Comparison of ENCODE assay signal across 10 mouse cellular contexts in the genomic region with DNA sequence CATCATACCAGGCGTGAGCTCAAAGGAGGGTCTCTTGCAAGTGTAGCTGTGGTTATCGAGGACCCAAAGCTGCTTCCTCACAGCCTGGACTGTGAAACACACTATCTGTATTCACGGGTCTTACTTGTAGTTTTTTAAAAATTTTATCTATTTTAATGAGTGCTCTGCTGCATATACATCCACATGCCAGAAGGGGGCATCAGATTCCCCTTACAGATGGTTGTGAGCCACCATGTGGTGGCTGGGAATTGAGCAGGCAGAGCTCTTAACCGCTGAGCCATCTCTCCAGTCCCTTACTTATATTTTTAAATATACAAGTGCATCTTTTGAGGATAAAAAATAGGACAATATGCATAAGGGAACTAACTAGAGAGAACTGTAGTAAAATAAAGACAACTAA. TPM values are rescaled to one million over a fixed set of nuclear protein-coding genes. Genes with fewer than 3 reads are reported as not detected.
DNase-seq lines count a peak whose midpoint lies in the region; ATAC-seq and TF ChIP-seq lines count a peak whose summit lies in the region.
"Had no signal": no experiment of that assay in that cellular context is flagged by ENCODE, and none has a peak within 500 bp of the region (broad histone marks: within the 10 kb centered on the region; RNA-seq: fewer than 3 reads in every experiment).

No protein-coding gene starts in this region.

- peak; percentile 61; the same call in 1 of the 2 replicates for ATAC-seq in megakaryocyte-erythroid progenitor cell, adult 5-6 weeks (replicated peaks; ENCODE audit: low FRiP score, low TSS enrichment, poor library complexity, severe bottlenecking)
- no peak for ATAC-seq in frontal cortex, adult (ENCODE audit: low TSS enrichment)

- H3K4me3 ChIP-seq in left cerebral cortex, adult 2 months = no peak overlapping the region
- H3K4me3 ChIP-seq: heart, embryonic 15.5 days; neural tube, embryonic 13.5 days had no signal

- TF ChIP-seq CTCF in left cerebral cortex, adult 2 months (IDR thresholded peaks at IDR 0.05) = peak; percentile 85

- no peak overlapping the region for H3K27ac ChIP-seq in left cerebral cortex, adult 2 months
- H3K27ac ChIP-seq: neural tube, embryonic 13.5 days had no signal

- DNase-seq in adrenal gland, postnatal 10 days = peak; percentile 50
- DNase-seq in adrenal gland, adult 8-10 months = no peak
- DNase-seq in left cerebral cortex, adult 2 months (ENCODE audit: extremely low spot score in 1 of 2, low spot score in 2 of 2) = no peak
- DNase-seq in left cerebral cortex, adult 9 months (ENCODE audit: low spot score in 2 of 2) = no peak
- peak; percentile 87 for DNase-seq in ZHBTc4 (ENCODE audit: low read depth, low spot score)
- peak; percentile 53 for DNase-seq in forelimb bud, embryonic 11.5 days (ENCODE audit: low read depth, low spot score)

- intact Hi-C loops in left cerebral cortex, adult 2 months (cut with DNase I) = loop anchor here (5.0 kb wide), 2 partner anchors 35 to 110 kb away; no protein-coding TSS in a partner anchor

RNA-seq across cellular contexts. Expression of a gene that starts 20.1 kb away (rescaled TPM):
- total RNA-seq in adrenal gland, postnatal 10 days (2021) = 10 to 100 TPM; 55.0 to 76.8 TPM
- 10 to 100 TPM; 57.3 to 84.7 (median 68.7) TPM for total RNA-seq in adrenal gland, adult 8-10 months (2022)
- 10 to 100 TPM; 53.5 to 58.6 TPM for total RNA-seq in left cerebral cortex, adult 2 months (2021)
- 123 TPM in 2 replicates for total RNA-seq in megakaryocyte-erythroid progenitor cell, adult 5-6 weeks (2014; fragmentation: Nextera tagmentation)
- total RNA-seq in megakaryocyte-erythroid progenitor cell, adult 5-6 weeks (2017) = 79.5 and 95.0 TPM in 2 replicates

RNA-seq across cellular contexts. Expression of a gene that starts 36.0 kb away (rescaled TPM):
- 10 to 100 TPM; 76.1 to 76.7 TPM for total RNA-seq in adrenal gland, postnatal 10 days (2021)
- 10 to 100 TPM; 42.6 to 51.5 (median 45.9) TPM for total RNA-seq in adrenal gland, adult 8-10 months (2022)
- 10 to 100 TPM; 65.2 to 74.7 TPM for total RNA-seq in left cerebral cortex, adult 2 months (2021)
- 23.5 and 33.8 TPM in 2 replicates for total RNA-seq in megakaryocyte-erythroid progenitor cell, adult 5-6 weeks (2014; fragmentation: Nextera tagmentation)
- 31.4 and 39.9 TPM in 2 replicates for total RNA-seq in megakaryocyte-erythroid progenitor cell, adult 5-6 weeks (2017)

RNA-seq across cellular contexts. Expression of a gene that starts 44.1 kb away (rescaled TPM):
- total RNA-seq in adrenal gland, postnatal 10 days (2021) = under 1 TPM; 0.90 to 0.91 TPM
- not detected for total RNA-seq in adrenal gland, adult 8-10 months (2022)
- total RNA-seq in left cerebral cortex, adult 2 months (2021) = not detected
- not detected in 2 replicates for total RNA-seq in megakaryocyte-erythroid progenitor cell, adult 5-6 weeks (2014; fragmentation: Nextera tagmentation)
- not detected in 2 replicates for total RNA-seq in megakaryocyte-erythroid progenitor cell, adult 5-6 weeks (2017)

RNA-seq across cellular contexts. Expression of a gene that starts 44.7 kb away (rescaled TPM):
- total RNA-seq in adrenal gland, postnatal 10 days (2021) = 100 to 1,000 TPM; 144 to 193 TPM
- 100 to 1,000 TPM in 3 of 4 experiments, 10 to 100 TPM in 1; 89.9 to 176 (median 144) TPM for total RNA-seq in adrenal gland, adult 8-10 months (2022)
- 100 to 1,000 TPM; 113 to 114 TPM for total RNA-seq in left cerebral cortex, adult 2 months (2021)
- 501 and 513 TPM in 2 replicates for total RNA-seq in megakaryocyte-erythroid progenitor cell, adult 5-6 weeks (2014; fragmentation: Nextera tagmentation)
- 747 and 1,154 TPM in 2 replicates for total RNA-seq in megakaryocyte-erythroid progenitor cell, adult 5-6 weeks (2017)

Comparison
In these comparisons a context has a peak if more than half of its experiments do, and no peak if none do; other contexts are left out.
1. DNase-seq: peak in adrenal gland, postnatal 10 days (single experiment), ZHBTc4 (single experiment) and forelimb bud, embryonic 11.5 days (single experiment); none in adrenal gland, adult 8-10 months (single experiment), left cerebral cortex, adult 2 months (0 of 2) and left cerebral cortex, adult 9 months (0 of 2).